Mouse (Mus musculus) G1E (cell line): ENCODE measurements around the gene Sntb2.

Source experiments
- CTCF ChIP-seq: IDR thresholded peaks from 2 replicates; pipeline ENCODE4 v1.5.1; 2012; ENCODE audit warnings: low read depth, low read length, inconsistent platforms, mixed read lengths
- GATA1 ChIP-seq: IDR thresholded peaks from 2 replicates; pipeline ENCODE4 v1.6.1; 2012; ENCODE audit warnings: borderline replicate concordance, low read length, inconsistent platforms, mixed read lengths
- POLR2AphosphoS5 ChIP-seq: IDR thresholded peaks from 2 replicates; pipeline ENCODE4 v1.6.1; 2012; ENCODE audit warnings: low read depth, low read length, inconsistent platforms; ENCODE audit not compliant: insufficient replicate concordance
- TAL1 ChIP-seq: conservative IDR thresholded peaks from 2 replicates; pipeline ENCODE4 v1.6.1; 2012; ENCODE audit warnings: low read depth, low read length, inconsistent platforms, mixed read lengths

GRCm38 (mm10) chr8:107030058-107030457 lies 94.5 kb downstream of the Sntb2 start:
- TF ChIP-seq CTCF (no peak), POLR2AphosphoS5 (no peak), TAL1 (no peak), GATA1 (no peak)
